Mouse (Mus musculus) central nervous system, embryonic 11.5 days (tissue): ENCODE results near the gene Gm732. TPM values are rescaled to one million over a fixed set of nuclear protein-coding genes. Genes with fewer than 3 reads are reported as not detected.

Experiments
- polyA plus RNA-seq: library from polyadenylated mRNA; depleted of rRNA; stranded (reverse); fragments of >200 nt; gene quantifications from 2 replicates; pipeline ENCODE4 v1.2.3, GENCODE M21; 2012; rRNA removed

The Gm732 gene
- not detected in 2 replicates for polyA plus RNA-seq

GRCm38 (mm10) chrX:107948365-107948764, at the start of gene Gm732:
Gm732 (minus strand) TSS chrX:107948465.

Other genes starting within 250 kb of the Gm732 start
- gene Tent5d, start 155.9 kb downstream of the Gm732 start, polyA plus RNA-seq: 0.06 TPM in 1 of 2 replicates, not detected in the other
- gene 2610002M06Rik, start 132.1 kb downstream of the Gm732 start, polyA plus RNA-seq: 4.1 and 9.1 TPM in 2 replicates